Mouse (Mus musculus) heart, postnatal 0 days (tissue): ENCODE measurements around the gene Mad1l1.

Source experiments
- CTCF ChIP-seq: IDR thresholded peaks from 2 replicates; pipeline ENCODE4 v1.5.1; 2016; ENCODE audit warnings: antibody characterized with exemption, control low read depth, low read depth
- EP300 ChIP-seq: IDR thresholded peaks from 2 replicates; pipeline ENCODE4 v1.6.1; 2016; ENCODE audit warnings: antibody characterized with exemption, low read depth

GRCm38 (mm10) chr5:140174814-140175490 lies 146.4 kb downstream of the Mad1l1 start:
- TF ChIP-seq CTCF, result no peak
- no peak for TF ChIP-seq EP300
